Mouse (Mus musculus): ENCODE measurements at regions not wholly inside any gene's neighbourhood (a gene's known extent, or its start where the extent isn't known, plus 50 kb on each side); places are given as distances from the start of the nearest gene placed in this dataset.
A peak's percentile ranks its signal among the peaks of the same experiment; 100 is the strongest.
"Not testable (repeated sequence)": the region's sequence is repeated elsewhere in the genome, so short reads cannot be mapped to it uniquely, and the experiment has no call there.

- no peak for DNase-seq
Observed at GRCm38 (mm10) chr14:48842861-48843260, 169.2 kb upstream of the Otx2 start.

- no peak for DNase-seq
Observed at GRCm38 (mm10) chr14:48841278-48841677, 167.7 kb upstream of the Otx2 start.

- no peak for DNase-seq
Observed at GRCm38 (mm10) chr14:48837181-48837580, 163.6 kb upstream of the Otx2 start.

- no peak for DNase-seq
Observed at GRCm38 (mm10) chr14:48836071-48836470, 162.5 kb upstream of the Otx2 start.

GRCm38 (mm10) chr14:48834416-48834815 lies 160.8 kb upstream of the Otx2 start:
- DNase-seq = no peak

GRCm38 (mm10) chr14:48826421-48826820 lies 152.8 kb upstream of the Otx2 start:
- DNase-seq = no peak

GRCm38 (mm10) chr14:48824375-48824774 lies 150.8 kb upstream of the Otx2 start:
- no peak for DNase-seq

- no peak for DNase-seq
Observed at GRCm38 (mm10) chr14:48815941-48816340, 142.3 kb upstream of the Otx2 start.

- DNase-seq = no peak
Observed at GRCm38 (mm10) chr14:48815231-48815728, 141.7 kb upstream of the Otx2 start.

- DNase-seq = peak; percentile 18 to 33
Observed at GRCm38 (mm10) chr14:48812741-48813495, 139.3 kb upstream of the Otx2 start.

- no peak for DNase-seq
Observed at GRCm38 (mm10) chr14:48804098-48804497, 130.5 kb upstream of the Otx2 start.

GRCm38 (mm10) chr14:48801283-48801682 lies 127.7 kb upstream of the Otx2 start:
- no peak for DNase-seq

- no peak for DNase-seq
Observed at GRCm38 (mm10) chr14:48800857-48801256, 127.2 kb upstream of the Otx2 start.

GRCm38 (mm10) chr14:48800100-48800449 lies 126.5 kb upstream of the Otx2 start:
- DNase-seq = no peak

GRCm38 (mm10) chr14:48799442-48800099 lies 126.0 kb upstream of the Otx2 start:
- no peak for DNase-seq

GRCm38 (mm10) chr14:48791507-48791906 lies 117.9 kb upstream of the Otx2 start:
- no peak for DNase-seq

- DNase-seq = no peak
Observed at GRCm38 (mm10) chr14:48779327-48779726, 105.7 kb upstream of the Otx2 start.

GRCm38 (mm10) chr14:48770832-48771231 lies 97.2 kb upstream of the Otx2 start:
- no peak for DNase-seq

GRCm38 (mm10) chr14:48762691-48763090 lies 89.1 kb upstream of the Otx2 start:
- DNase-seq = no peak

- DNase-seq = no peak
Observed at GRCm38 (mm10) chr14:48761002-48761648, 87.5 kb upstream of the Otx2 start.

GRCm38 (mm10) chr14:48755096-48755495 lies 81.5 kb upstream of the Otx2 start:
- not testable (repeated sequence) for DNase-seq

GRCm38 (mm10) chr14:48754080-48754720 lies 80.6 kb upstream of the Otx2 start:
- DNase-seq = no peak

- DNase-seq = no peak
Observed at GRCm38 (mm10) chr14:48753517-48754079, 80.0 kb upstream of the Otx2 start.

Data from layer of hippocampus, postnatal 36 days (tissue).